Mouse (Mus musculus) T-helper 2 cell (primary cell): ENCODE results near the gene A930017K11Rik.

Source experiments
- in situ Hi-C: fragments of 300-600 bp; cut with MboI, MseI; formaldehyde crosslinking; loops from one replicate; pipeline ENCODE4 v1.15.1; 2025; ENCODE audit warnings: high pct_unique_total_duplicates

The A930017K11Rik gene

DNA sequence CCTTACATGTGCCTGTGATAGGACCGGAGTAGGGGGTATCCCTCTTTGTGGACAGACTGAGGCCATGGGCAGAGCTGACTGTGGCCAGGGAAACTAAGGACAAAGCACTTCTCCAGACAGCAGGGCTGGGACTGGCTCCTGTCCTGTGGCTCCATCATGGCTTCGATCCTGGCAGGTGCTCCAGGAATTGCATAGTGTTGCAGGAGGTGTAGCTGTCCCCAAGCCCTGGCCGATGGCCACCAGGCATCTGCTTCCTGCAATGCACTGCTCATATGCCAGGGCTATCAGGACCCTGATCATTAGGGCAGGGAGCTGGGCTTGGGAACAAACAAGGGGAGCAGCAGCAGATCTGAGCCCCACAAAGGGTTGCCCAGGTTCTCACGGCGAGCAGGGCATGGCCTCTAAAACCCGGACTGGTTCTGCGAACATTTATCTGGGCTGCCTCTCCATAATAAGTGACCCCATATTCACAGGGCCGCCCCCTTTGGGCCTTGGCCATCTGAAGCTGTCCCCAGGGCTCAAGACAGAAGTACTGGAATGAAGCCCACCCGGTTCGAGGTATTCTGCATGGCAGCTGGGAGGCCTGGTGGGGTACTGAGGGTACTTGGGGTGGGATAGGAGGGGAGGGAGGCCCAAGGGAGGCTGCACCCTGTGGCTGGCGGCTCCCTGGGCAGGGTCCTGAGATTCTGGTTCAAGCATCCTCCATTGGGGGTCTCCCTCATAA is 6.6 kb upstream of the A930017K11Rik start:
- in situ Hi-C loops: no loop called here

DNA sequence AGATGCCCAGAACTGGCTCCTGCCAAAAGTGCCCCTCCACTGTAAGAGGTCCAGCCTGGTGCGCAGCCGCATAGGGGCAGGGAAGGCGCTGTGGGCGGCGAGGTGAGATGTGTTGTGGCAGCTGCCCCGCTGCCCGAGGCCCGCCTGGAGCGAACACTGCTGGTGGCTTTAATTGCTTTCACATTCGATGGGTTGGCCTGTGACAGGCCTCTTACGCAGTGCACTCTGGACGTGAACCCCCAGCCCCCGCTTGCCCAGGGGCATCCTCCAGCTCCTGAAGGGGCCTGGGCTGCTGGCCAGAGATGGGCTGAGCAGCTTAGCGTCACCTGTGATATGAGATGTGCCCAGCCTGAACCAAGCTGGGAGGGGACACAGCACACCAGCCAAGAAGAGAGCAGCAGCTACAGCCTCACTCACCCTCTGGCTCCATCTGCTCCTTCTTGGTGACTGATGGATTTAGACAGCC is 5.3 kb upstream of the A930017K11Rik start:
- in situ Hi-C loops: no loop called here

DNA sequence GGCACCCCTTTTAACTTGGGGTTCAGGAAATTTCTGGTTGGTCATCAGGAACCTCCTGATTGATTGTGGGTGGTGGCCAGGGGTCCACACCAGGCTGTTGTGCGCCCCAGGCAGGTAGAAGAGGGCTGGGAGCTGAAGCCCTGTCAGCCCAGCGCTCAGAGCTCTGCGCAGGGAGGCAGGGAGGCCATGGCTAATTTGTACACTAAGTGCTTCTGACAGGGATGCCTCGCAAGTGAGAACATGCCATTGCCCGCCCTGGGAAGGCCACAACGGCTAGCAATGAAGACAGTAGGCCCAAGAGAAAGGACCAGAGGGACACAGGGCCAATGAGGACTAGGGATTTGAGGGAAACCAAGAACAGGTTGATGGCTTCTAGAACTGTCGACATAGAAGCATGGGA is 4.3 kb upstream of the A930017K11Rik start:
- in situ Hi-C loops: no loop called here

DNA sequence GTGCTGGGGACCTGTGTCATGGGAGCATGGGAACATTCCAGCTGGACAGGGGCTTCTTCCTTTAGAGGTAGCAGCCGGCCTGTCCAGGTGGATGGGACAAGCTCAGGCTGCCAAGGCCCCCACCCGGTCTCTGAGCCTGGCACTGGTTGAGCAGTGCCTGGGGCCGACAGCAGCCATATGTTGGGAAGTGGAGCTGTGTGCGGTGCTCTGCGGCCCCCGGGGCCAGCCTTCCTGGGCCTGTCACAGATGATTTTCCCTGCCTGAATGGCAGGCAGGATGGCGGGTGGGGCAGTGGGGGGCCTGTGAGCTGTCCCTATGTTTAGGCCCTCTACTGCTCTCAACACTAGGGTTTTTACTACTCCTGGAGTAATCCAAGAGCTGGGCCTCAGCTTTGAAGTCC is 3.8 kb upstream of the A930017K11Rik start:
- in situ Hi-C loops: no loop called here

DNA sequence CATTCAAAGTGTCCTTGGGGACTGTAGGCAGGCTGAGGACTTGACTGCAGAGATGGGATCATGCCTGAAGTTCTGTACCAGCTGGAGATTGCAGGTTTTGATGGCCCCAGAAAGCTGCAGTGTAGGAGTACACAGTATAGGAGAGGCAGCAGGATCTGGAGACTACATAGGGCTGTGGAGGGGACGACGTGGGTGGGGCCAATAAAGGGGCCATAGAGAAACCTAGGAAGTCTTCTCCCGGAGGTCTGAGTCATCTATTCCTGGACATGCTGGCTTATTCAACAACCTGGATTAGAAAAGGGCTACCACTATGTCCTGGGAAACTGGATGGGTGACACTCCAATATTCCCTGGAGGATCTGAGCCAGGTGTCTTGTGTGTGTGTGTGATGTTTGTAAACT is 3.4 kb upstream of the A930017K11Rik start:
- in situ Hi-C loops: no loop called here

DNA sequence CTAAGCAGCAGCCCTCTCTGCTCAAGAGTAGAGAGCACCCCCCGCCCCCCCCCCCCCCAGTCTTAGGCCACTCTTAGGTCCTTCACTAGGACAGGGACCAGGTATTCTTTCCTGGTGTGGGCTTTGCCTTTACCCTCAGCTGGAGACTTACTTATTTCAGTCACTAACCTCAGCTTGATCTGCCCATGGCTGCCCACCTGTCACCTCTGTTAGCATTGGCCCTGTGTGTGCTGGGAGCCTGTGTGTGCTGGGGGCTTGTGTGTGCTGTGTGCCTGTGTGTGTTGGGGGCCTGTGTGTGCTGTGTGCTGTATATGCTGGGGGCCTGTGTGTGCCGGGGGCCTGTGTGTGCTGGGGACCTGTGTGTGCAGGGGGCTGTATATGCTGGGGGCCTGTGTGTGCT is 2.3 kb upstream of the A930017K11Rik start:
- in situ Hi-C loops: no loop called here

DNA sequence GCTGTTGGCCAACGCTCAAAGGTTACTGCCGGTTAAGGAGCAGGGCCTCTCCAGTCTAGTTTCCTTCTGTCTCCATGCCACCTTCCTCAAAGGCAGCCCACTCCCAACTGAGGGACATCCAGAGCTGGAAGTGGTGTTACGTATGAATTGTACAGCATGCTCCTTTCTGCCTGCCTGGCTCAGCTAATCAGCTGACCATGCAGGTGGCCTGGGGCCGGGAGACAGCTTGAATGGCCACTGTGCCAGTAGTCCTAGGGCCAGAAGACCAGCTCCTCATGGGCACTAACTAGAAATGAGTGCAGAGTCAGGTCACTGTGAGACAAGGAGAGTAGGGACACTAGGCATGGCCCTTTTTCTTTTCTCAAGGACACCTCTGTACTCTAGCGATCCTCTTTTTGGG is 796 bp upstream of the A930017K11Rik start:
- in situ Hi-C loops: no loop called here

DNA sequence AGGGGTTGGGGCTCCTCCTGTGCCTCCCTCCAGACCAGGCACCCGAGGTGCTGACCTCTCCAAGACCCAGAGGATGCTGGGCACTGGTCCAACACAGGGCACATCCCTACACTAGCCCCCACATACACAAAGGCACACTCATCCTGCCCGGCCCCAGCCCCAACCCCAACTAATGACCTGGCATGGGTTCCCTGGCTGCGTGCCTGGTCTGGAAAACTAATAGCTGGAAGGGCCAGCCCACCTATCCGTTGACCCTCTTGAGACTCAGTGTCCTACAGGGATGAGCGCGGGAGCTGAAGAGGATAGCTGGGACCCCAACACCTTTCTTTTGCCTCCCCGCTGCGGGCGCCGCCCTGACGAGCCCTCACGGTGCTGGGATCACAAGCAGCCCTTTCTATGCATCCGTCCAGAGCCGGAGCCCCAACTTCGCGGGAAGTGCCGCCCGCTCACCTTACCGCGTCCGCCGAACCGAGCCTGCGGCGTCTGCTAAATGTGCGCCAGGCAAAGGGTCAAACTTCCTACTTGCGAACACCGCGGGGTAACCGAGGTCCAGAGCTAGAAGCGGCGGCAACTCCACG is 1.1 kb downstream of the A930017K11Rik start:
- in situ Hi-C loops: no loop called here

DNA sequence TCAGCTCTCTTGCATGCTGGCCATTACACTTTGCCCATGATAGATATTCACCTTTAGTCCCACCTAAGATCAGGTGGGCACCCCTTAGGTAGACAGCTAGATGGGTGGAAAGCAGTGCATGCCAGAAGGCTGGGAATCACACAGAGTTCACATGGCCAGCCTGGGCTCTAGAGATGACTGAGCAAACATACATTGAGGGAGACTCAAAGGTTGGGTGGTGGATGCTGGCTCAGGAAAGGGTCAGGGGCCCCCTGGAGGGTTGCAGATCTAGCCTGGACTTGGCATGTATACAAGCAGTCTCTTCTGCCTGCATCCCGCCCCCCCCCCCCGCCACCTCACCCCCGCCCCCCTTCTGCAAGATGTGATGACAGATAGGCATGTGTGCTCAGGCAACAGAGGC is 1.7 kb downstream of the A930017K11Rik start:
- in situ Hi-C loops: no loop called here

DNA sequence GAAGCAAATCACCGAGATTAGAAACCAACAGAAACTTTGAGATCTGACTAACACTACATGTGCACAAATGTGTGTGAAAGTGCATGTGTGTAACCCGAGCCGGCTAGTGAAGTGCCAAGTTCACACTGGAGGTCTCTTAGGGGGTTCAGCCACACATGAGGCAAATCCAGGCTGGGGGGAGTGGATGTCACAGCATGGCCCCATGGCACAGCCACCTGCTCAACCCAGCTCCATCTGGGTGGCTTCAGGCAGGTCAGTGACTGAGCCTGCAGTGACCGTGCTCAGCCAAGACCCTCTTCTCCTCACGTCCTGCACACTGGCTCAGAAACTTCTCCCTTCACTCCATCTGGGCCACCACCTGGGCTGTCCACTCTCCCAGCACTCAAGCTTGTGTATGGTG is 2.4 kb downstream of the A930017K11Rik start:
- in situ Hi-C loops: no loop called here

DNA sequence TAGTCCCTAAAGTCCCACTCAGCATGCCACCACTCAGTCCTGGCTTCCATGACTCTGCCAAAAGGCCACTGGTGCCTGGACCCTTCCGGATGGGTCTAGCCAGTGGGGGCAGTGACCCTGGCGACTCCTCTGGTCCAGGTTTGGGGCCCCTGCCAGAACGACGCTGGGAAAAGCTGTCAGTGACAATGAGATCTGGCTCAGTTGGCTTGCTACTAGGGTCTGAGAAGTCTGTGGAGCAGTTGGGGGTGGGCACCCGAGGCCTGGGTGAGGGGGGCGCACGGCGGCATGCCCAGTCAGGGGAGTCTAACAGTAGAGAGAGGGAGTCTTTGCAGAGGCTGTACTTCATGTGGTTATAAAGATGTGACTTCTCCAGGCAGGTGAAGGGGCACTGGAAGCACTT is 4.3 kb downstream of the A930017K11Rik start:
- in situ Hi-C loops: no loop called here

DNA sequence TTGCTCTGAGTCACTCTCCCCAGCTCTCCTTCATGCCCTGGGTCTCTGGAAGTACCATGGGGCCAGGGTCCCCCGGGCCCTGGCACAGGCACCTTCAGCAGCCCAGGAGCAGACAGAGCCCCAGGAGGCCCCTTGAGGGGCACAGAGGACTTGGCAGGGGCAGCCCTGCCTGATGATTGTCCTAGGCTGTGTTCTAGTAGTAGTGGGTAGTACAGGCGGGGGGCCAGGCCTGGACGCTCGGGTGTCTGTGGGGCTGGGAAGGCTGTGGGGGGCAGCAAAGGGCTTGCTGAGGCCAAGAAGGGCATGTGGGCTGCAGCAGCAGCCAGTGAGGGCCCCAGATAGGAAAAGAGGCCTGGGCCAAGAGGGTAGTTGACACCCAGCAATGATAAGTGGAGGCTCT is 4.8 kb downstream of the A930017K11Rik start:
- in situ Hi-C loops: no loop called here

DNA sequence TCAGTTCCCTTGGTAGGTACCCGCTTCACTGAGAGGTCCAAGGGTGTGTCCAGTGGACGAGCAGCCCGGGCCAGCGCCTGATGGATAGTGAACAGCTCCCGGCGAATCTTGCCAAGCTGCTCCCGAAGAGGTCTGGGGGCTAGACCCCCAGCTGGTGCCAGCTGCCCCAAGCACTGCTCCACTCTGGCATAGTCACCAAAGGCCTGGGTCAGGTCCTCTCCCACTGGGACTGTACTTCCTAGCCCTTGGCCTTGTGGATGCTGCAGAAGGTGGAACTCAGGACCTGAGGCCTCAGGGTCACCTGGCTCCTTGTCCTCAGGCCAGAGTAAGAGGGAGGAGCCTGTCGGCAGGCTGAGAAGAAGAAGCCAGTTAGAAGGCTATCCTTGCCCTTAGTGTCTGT is 5.5 kb downstream of the A930017K11Rik start:
- in situ Hi-C loops: no loop called here

DNA sequence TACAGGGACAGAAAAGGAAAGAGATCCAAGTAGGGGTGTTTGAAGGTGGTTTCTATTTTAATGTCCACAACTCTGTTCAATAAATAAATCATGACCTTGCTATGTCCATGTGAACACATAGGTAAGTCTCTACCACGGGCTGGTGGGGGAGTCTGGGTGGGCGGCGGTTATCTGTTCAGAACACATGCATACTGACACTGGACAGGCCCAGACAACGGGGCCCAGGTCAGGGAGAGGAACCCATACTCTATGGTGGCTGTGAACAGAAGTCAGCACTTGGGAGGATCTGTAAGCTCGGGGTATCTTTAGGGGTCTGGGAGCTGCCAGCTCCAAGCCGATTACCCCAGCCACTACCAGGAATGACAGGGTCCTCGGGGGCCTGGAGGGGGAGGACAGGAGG is 6.0 kb downstream of the A930017K11Rik start:
- in situ Hi-C loops: no loop called here

DNA sequence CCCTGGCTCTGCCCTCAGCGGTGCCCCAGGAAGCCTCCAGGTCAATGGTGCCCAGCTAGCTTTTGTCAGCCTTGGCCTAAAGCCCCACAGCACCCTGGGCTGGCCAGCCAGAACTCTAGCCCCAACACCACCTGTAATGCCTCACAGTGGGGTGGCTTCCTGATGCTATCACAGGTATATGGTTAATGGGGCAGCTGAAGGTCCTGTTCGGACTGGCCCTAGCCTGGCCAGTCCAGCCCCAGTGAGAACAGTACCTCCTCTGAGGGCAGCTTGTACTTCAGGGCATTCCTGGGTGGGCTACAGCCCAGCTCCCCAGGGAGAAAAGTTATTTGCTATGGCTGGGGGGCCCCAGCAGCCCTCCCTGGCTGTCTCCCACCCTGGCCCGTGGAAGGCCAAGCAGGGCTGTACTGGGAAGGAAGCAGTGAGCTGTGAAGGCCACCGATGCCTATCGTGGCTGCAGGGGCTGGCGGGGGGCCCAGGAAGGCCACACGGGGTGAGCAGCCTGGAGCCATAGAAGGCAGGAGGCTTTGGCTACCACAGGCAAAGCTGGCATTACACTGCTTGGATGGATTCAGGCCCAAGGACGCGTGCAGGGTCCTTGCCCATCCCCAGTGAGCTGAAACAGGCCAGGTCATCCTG is 6.7 kb downstream of the A930017K11Rik start:
- in situ Hi-C loops: no loop called here

DNA sequence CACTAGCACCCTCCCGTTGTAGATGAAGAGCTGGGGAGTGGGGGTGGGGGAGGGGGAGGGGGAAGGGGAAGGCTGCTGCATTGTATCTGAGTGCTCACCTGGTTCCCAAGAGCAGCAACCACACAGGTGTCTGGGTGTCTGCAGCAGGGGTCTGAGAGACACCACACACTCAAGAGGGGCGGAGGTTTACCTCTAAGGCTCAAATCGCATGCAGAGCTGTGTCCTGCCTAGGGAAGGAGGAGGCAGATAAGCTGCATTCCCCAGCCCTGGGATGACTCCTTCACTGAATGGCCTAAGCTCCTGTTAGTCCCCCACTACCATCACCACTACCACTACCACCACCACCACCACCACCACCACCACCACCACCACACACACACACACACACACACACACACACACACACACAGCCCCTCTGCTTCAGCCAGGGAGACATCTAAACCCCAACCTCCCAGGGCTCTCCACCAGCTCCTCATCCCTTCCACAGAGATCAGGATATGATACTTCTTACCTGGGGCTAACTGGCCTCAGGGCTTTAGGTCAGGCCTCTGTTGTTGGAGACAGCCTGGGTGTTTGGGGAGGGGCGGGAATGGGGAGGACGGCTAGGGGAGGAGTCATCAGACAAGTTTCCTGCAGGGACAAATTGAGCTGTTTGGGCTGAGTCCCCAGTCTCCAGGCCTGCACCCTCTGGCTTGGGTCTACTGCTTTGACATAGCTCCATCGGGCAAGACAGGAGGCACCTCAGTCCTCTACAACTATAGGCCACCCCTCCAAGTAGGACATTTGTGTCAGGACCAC is 7.8 kb downstream of the A930017K11Rik start, which contains the start of the genes Pigq and Nhlrc4:
TSS of gene Pigq (minus strand) at position 571 of the 798 bp plus-strand sequence.
TSS of gene Nhlrc4 (minus strand) at position 596 of the 798 bp plus-strand sequence.
- in situ Hi-C loops: no loop called here

DNA sequence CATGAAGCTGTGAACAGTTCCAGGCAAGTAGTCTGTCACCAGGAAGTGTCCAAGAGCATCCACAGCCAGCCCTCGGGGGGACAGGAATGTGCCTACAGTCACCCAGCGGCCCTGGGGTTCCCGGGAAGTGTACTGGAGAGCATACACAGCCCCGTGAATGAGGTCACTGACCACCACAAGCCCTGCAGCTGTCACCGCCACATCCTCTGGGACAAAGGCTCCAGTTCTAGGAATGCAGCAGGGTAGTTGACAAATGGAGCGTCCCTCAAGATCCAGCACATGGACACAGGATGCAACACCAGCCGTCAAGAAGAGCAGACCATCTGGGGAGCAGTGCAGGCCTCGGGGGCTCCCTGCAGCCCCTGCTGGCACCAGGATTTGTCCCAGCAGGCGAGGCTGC is 8.6 kb downstream of the A930017K11Rik start:
- in situ Hi-C loops: no loop called here

DNA sequence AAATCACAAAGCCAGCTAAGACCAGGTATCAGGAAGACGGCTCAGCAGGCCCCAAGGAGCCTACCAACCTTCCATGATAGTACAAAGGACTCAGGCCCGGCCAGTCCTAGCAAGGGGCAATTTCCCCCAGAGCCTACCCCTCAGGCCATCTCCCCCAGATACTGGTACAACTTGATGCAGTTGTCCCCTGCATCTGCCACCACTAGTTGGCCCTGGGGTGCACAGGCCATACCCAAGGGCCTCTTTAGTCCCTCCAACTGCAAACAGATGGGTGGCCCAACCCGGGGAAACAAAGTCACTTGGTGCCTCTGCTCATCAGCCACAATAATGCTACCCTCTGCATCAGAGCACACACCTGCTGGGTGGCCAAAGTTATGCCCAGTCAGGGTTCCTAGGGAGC is 9.1 kb downstream of the A930017K11Rik start:
- in situ Hi-C loops: no loop called here

DNA sequence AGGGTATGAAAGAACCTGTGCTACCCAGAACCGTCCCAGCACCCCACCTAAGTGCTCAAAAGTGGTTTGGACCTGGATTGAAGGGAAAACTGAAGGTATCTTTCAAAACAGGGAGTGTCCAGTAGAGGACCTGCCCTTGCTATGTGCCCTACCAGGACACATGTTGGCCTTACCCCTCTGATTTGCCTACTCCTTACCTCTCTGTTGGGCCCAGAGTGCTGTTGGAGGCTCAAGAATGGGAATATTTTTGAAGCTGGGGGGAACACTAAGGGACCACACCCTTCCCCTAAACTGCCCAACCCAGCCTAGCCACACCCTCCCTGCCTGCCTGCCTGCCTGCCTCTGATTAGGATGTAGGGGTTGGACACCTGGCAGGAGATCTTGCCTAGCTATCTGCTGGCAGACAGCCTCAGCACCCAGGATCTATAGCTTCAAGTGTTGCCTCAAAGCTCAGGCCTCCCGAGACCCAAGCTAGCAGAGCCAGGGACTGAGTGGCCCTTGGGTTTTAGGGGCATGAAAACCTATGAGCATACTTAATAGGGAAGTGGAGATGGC is 9.7 kb downstream of the A930017K11Rik start:
- in situ Hi-C loops: no loop called here

DNA sequence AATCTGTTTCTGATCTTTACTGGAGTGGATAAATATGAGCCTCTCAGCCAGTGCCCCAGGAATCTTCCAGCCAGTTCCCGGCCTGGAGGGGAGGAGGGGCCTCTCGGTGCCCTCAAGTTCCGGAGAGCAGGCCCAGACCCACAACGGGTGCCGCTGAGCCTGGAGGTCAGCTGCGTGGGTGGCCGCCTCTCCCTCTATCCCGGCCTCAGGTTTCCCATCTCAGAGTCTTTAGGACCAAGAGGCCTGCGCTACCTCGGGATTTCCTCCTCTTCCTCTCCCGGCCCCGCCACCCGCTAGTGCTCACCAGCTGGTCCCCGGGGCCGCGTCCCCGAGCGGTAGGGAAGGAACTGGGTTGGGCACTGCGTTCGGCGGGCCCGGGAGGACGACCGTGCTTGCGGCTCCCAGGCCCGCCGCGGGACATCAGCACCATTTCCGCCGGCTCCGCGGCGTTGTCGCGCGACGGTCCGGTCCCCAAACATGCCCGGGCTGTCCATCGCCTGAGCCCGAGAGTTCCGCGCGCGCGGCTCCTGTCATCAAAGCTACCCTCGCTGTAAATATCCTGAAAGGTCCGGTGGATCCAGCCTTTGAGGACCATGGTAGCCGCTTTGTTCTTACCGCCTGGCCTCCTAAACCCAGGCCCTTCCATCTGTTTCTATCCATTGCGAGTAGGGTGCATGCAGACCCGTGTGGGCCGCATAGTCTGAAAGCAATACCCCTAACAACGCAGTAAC is 10.7 kb downstream of the A930017K11Rik start:
- in situ Hi-C loops: no loop called here

DNA sequence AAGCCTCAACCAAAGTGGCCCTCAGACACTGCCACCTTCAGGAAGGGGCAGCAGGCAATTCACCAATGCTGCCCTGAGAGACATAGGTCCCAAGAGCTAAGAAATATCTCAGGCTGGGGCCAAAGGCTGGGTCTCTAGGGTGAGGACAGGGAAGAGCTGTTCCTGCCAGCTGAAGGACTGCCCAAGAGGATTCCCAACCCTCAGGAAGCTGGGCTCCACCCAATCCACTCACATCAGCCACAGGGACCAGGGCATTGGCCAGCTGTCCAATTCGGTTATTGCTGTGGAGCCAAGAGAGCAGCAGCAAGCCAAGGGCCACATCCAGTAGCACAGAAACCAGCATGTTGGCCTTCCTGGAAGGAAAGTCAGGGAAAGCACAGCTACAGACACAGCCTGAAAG is 17.8 kb downstream of the A930017K11Rik start:
- in situ Hi-C loops: no loop called here
